Mouse (Mus musculus): ENCODE measurements at regions not wholly inside any gene's neighbourhood (a gene's known extent, or its start where the extent isn't known, plus 50 kb on each side); places are given as distances from the start of the nearest gene placed in this dataset.

DNA sequence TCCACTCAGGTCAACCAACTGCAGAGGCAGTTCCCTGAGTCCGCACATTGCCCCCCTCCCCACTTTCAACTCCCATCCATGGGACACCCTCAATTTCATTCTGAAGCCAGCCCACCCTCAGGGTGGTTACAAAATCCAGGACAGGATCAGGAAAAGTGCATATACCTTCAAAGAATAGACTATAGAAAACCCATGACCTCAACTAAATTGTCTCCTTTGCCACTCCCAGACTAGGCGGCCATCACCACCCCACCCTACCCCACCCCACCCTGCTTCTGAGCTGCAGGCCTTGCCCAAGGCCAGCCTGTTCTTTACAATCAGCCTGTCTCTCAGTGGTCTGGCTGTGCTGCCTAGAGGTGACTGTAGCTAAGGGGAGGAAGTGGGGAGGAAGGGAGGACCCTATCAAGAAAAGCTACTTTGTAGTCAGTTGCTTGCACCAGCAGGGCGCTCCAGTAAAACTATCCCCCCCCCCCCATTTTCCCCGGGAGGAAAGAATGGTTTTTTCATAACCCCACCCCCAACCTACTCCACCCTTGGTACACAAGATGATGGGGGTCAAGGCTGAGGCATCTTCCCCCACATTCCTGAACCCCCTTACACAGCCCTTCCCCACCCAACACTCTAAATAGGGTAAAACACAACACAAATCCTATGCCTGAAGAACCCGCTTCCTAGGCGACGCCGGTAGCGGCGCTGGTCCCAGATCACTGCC is 490.9 kb downstream of the Prss52 start:
- peaks cover 16% of the 10 kb centered on the region for H3K36me3 ChIP-seq (ENCODE audit: control insufficient read depth, insufficient read depth, low read length)
- ATAC-seq (ENCODE audit: low read depth), result peak; percentile 57
- peak overlapping the region; percentile 100 for H3K27ac ChIP-seq (ENCODE audit: low read depth, low read length)
- H3K4me1 ChIP-seq (ENCODE audit: control insufficient read depth, insufficient read depth, low read length), result peaks cover 22% of the 10 kb centered on the region
- peak overlapping the region; percentile 100; the same call in 1 of the 2 replicates for H3K4me2 ChIP-seq (ENCODE audit: low read depth, low read length)
- no peak overlapping the region for H3K4me3 ChIP-seq (ENCODE audit: low read depth, low read length)
- no peaks in the 10 kb centered on the region for H3K9me3 ChIP-seq (ENCODE audit: control insufficient read depth, low read length)
- no peaks in the 10 kb centered on the region for H3K27me3 ChIP-seq (ENCODE audit: control insufficient read depth, insufficient read depth, low read length)
- H3K9ac ChIP-seq (replicated peaks; ENCODE audit: low read depth, low read length), result peak overlapping the region; percentile 99
- WGBS, result 26% methylated on average over 10 of the region's 10 CpGs

DNA sequence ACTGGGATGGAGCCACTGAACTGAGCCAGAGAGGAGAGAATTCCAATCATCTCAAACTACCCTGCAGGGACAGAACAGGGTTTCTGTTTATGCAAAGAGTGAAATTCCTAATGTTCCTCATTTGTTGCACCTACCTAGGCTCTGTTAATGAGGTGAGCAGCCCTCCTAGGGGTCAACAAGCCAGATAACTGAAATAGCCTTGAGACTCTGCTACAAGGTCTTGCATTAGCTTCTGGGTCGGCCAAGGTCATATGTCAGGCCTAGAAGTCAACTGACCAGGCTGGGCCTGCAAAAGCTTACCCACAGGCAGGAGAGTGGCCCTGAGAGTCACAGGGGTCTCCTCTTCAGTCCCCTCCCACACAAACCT is 491.4 kb downstream of the Prss52 start:
- WGBS, result 50% methylated on average over 1 of the region's 1 CpGs
- H3K27me3 ChIP-seq (ENCODE audit: control insufficient read depth, insufficient read depth, low read length), result no peaks in the 10 kb centered on the region
- H3K4me1 ChIP-seq (ENCODE audit: control insufficient read depth, insufficient read depth, low read length), result peaks cover 22% of the 10 kb centered on the region
- peaks cover 13% of the 10 kb centered on the region for H3K36me3 ChIP-seq (ENCODE audit: control insufficient read depth, insufficient read depth, low read length)
- H3K27ac ChIP-seq (ENCODE audit: low read depth, low read length), result peak overlapping the region; percentile 100
- H3K9ac ChIP-seq (replicated peaks; ENCODE audit: low read depth, low read length), result peak overlapping the region; percentile 22; the same call in 1 of the 2 replicates
- no peak overlapping the region for H3K4me3 ChIP-seq (ENCODE audit: low read depth, low read length)
- H3K4me2 ChIP-seq (ENCODE audit: low read depth, low read length), result 0 out of 2 replicates have a peak overlapping the region, but pooled peaks have one; percentile 8
- no peaks in the 10 kb centered on the region for H3K9me3 ChIP-seq (ENCODE audit: control insufficient read depth, low read length)
- peak; percentile 10; the same call in 1 of the 2 replicates for ATAC-seq (ENCODE audit: low read depth)

- no peaks in the 10 kb centered on the region for H3K9me3 ChIP-seq (ENCODE audit: control insufficient read depth, low read length)
- no peaks in the 10 kb centered on the region for H3K27me3 ChIP-seq (ENCODE audit: control insufficient read depth, insufficient read depth, low read length)
- H3K27ac ChIP-seq (ENCODE audit: low read depth, low read length), result peak overlapping the region; percentile 100
- H3K4me2 ChIP-seq (ENCODE audit: low read depth, low read length), result no peak overlapping the region
- peaks cover 9% of the 10 kb centered on the region for H3K36me3 ChIP-seq (ENCODE audit: control insufficient read depth, insufficient read depth, low read length)
- H3K4me1 ChIP-seq (ENCODE audit: control insufficient read depth, insufficient read depth, low read length), result peaks cover 22% of the 10 kb centered on the region
- 0 out of 2 replicates have a peak overlapping the region, but pooled peaks have one; percentile 22 for H3K9ac ChIP-seq (replicated peaks; ENCODE audit: low read depth, low read length)
- ATAC-seq (ENCODE audit: low read depth), result peak; percentile 32; the same call in 1 of the 2 replicates
- no peak overlapping the region for H3K4me3 ChIP-seq (ENCODE audit: low read depth, low read length)
- 49% methylated on average over 4 of the region's 4 CpGs for WGBS
Measured at GRCm38 (mm10) chr14:64595891-64596290, 491.8 kb downstream of the Prss52 start.

GRCm38 (mm10) chr14:64597218-64597617 is 493.1 kb downstream of the Prss52 start:
- 66% methylated on average over 8 of the region's 8 CpGs for WGBS
- Histone ChIP-seq H3K27ac (ENCODE audit: low read depth, low read length) (peak overlapping the region; percentile 34; the same call in 1 of the 2 replicates), H3K4me2 (ENCODE audit: low read depth, low read length) (no peak overlapping the region), H3K36me3 (ENCODE audit: control insufficient read depth, insufficient read depth, low read length) (peaks cover 1% of the 10 kb centered on the region), H3K27me3 (ENCODE audit: control insufficient read depth, insufficient read depth, low read length) (no peaks in the 10 kb centered on the region), H3K9me3 (ENCODE audit: control insufficient read depth, low read length) (no peaks in the 10 kb centered on the region), H3K9ac (replicated peaks; ENCODE audit: low read depth, low read length) (no peak overlapping the region), H3K4me3 (ENCODE audit: low read depth, low read length) (no peak overlapping the region), H3K4me1 (ENCODE audit: control insufficient read depth, insufficient read depth, low read length) (peaks cover 22% of the 10 kb centered on the region)
- ATAC-seq (ENCODE audit: low read depth), result no peak

MicroRNAs in the stretch of these regions (microRNA counts, 519-probe panel; counts per million panel counts)
- 7,545 counts per million, percentile 99 among the panel's probes with 10 or more counts for microRNA mmu-miR-124

Small RNAs in the stretch of these regions (microRNA-seq; reads per million reads assigned to microRNA genes)
- gene Mir124a-1, result 6.5 reads per million, percentile 13 among the genes with 10 or more reads in this experiment
- 16.2 reads per million, percentile 22 among the genes with 10 or more reads in this experiment for gene Mir3078

Data from neural tube, embryonic 14.5 days (tissue).